Mouse (Mus musculus) pancreas, adult 10 weeks (tissue): ENCODE results near the gene Acnat2. TPM values are rescaled to one million over a fixed set of nuclear protein-coding genes. Genes with fewer than 3 reads are reported as not detected.

Experiments used
- polyA plus RNA-seq: library from polyadenylated mRNA; stranded (reverse); fragments of 350-450 nt; fragmentation: Illumina TruSeq; extraction: RNeasy Lipid Tissue Mini Kit (QIAGEN cat#74804); gene quantifications from one replicate; pipeline ENCODE4 v1.2.3, GENCODE M21; 2015; ENCODE audit warnings: low read depth, low replicate concordance; ENCODE audit not compliant: insufficient read depth

Acnat2 gene
- polyA plus RNA-seq, result not detected

GRCm38 (mm10) chr4:49407957-49408356, at the start of gene Acnat2:
TSS of gene Acnat2 (minus strand) at chr4:49408151.

Other genes with a start within 250 kb of the Acnat2 start
- gene Acnat1, start 65.8 kb upstream of the Acnat2 start, polyA plus RNA-seq, result 0.57 TPM
- not detected for gene Baat, start 98.4 kb upstream of the Acnat2 start, polyA plus RNA-seq
- gene Mrpl50, start 112.9 kb upstream of the Acnat2 start, polyA plus RNA-seq, result 8.3 TPM
- gene Zfp189, start 113.0 kb upstream of the Acnat2 start, polyA plus RNA-seq, result 0.72 TPM
- 0.94 TPM for gene Aldob, start 141.4 kb upstream of the Acnat2 start, polyA plus RNA-seq
- gene Tmem246, start 189.7 kb upstream of the Acnat2 start, polyA plus RNA-seq, result 2.7 TPM
- 18.3 TPM for gene Rnf20, start 223.9 kb upstream of the Acnat2 start, polyA plus RNA-seq